Mouse (Mus musculus) thymus, postnatal 4 days (tissue): ENCODE measurements around the gene Zfp185.
"Not testable (repeated sequence)": the region's sequence is repeated elsewhere in the genome, so short reads cannot be mapped to it uniquely, and the experiment has no call there.

Source experiments
- DNase-seq: peaks from one replicate; pipeline ENCODE4 v3.0.0; 2021

Gene Zfp185

GRCm38 (mm10) chrX:73063512-73064414 is 76.6 kb downstream of the Zfp185 start:
- no peak for DNase-seq

- DNase-seq: no peak
These were observed 77.3 kb downstream of the Zfp185 start, which contains the start of gene Pnma3 for GRCm38 (mm10) chrX:73064415-73064793. TSS of gene Pnma3 (plus strand) at chrX:73064787.

DNA sequence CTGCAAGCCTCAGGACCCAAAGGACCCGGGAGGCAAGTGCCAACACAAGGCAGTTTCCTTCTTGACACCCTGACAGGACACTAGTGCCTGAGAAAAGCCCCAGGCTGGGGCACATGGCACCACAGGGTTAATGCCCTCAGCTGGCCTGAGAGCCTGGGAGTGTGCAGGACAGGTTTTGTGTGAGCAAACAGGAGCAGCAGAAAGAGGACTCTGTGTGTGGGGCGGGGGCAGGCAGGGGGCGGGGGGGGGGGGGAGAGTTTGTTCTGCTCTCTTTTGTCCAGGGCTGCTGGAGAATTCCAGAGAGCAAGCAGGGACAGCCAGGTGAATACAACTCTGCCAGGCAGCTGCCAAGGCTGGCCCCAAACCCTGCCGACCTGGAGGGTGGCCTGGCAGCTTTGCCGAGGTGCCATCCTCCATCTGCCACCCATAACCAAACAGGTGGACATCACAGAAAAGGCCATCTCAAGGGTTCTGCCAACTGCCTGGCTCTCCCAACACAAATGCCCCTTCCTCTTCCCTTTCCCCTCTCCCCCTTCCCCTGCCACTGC is 79.7 kb downstream of the Zfp185 start:
- DNase-seq: not testable (repeated sequence)
